Mouse (Mus musculus): ENCODE measurements at regions not wholly inside any gene's neighbourhood (a gene's known extent, or its start where the extent isn't known, plus 50 kb on each side); places are given as distances from the start of the nearest gene placed in this dataset.

DNA sequence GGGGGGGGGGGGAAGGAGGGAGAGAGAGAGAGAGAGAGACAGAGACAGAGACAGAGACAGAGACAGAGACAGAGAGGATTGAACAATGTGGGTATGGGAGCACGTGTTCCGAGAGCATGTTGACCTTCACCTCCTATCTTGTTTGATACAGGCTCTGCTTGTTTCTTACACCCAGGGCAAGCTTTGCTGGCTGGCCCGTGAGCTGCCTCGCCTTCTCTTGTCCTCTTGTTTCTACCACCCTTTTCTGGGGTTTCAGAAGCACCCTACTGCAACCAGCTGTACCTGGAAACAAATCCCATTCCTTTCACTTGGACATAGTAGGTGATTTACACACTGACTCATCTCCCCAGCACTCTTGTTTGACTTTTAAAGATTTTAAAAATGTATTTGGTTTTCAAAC, 516.0 kb upstream of the Mki67 start:
- TF ChIP-seq POLR2A (IDR thresholded peaks at IDR 0.05; ENCODE audit: low read depth, low read length) (no peak), CTCF (IDR thresholded peaks at IDR 0.05; ENCODE audit: borderline replicate concordance, insufficient read depth, low read length) (no peak)

Data from embryonic fibroblast, embryonic 13.5 days (primary cell).